Mouse (Mus musculus) cortical plate, adult 2 months (tissue): ENCODE data around the gene Gm2564. TPM values are rescaled to one million over a fixed set of nuclear protein-coding genes. Genes with fewer than 3 reads are reported as not detected.
"Not testable (repeated sequence)": the region's sequence is repeated elsewhere in the genome, so short reads cannot be mapped to it uniquely, and the experiment has no call there.

Experiments
- H3K27ac ChIP-seq: fragments of 200-500 bp; 2 replicates; pipeline ENCODE4 v1.5.1; 2012; ENCODE audit warnings: low read length, control low read depth, inconsistent platforms; ENCODE audit not compliant: insufficient read depth
- H3K4me1 ChIP-seq: fragments of 200-500 bp; 2 replicates; pipeline ENCODE4 v1.6.1; 2011; ENCODE audit warnings: low read length; ENCODE audit not compliant: control insufficient read depth, insufficient read depth
- H3K4me3 ChIP-seq: fragments of 200-500 bp; 2 replicates; pipeline ENCODE4 v1.5.1; 2011; ENCODE audit warnings: mild to moderate bottlenecking, low read length, control low read depth; ENCODE audit not compliant: insufficient read depth
- polyA plus RNA-seq: library from polyadenylated mRNA; depleted of rRNA; stranded (reverse); fragments of >200 nt; gene quantifications from 2 replicates; pipeline ENCODE4 v1.2.3, GENCODE M21; 2012; rRNA removed

The Gm2564 gene
- 1.3 and 1.6 TPM in 2 replicates for polyA plus RNA-seq

- H3K27ac ChIP-seq, H3K4me1 ChIP-seq: not testable (repeated sequence)
Observed at GRCm38 (mm10) chr4:42629419-42629818, at the start of gene Gm2564. Gene Gm2564, plus strand, starts transcription at chr4:42629719.

GRCm38 (mm10) chr4:42611895-42612294, 17.6 kb upstream of the Gm2564 start, which contains the start of gene Gm10591:
Gene Gm10591, plus strand, starts transcription at chr4:42612195.
- not testable (repeated sequence) for H3K27ac ChIP-seq, H3K4me3 ChIP-seq, H3K4me1 ChIP-seq

More at GRCm38 (mm10) chr4:42629419-42629818, at the start of gene Gm2564:
- H3K4me3 ChIP-seq: not testable (repeated sequence)

- H3K4me1 ChIP-seq, H3K27ac ChIP-seq, H3K4me3 ChIP-seq: not testable (repeated sequence)
Observed at GRCm38 (mm10) chr4:42654951-42655350, 25.4 kb downstream of the Gm2564 start, which contains the start of gene Ccl27b. Gene Ccl27b, plus strand, starts transcription at chr4:42655251.

- H3K27ac ChIP-seq, H3K4me1 ChIP-seq, H3K4me3 ChIP-seq: not testable (repeated sequence)
Observed at GRCm38 (mm10) chr4:42661793-42662192, 32.3 kb downstream of the Gm2564 start, which contains the start of gene Il11ra2. Gene Il11ra2, minus strand, starts transcription at chr4:42661893.

GRCm38 (mm10) chr4:42675415-42675814, 45.9 kb downstream of the Gm2564 start:
- not testable (repeated sequence) for H3K27ac ChIP-seq, H3K4me3 ChIP-seq, H3K4me1 ChIP-seq

- not testable (repeated sequence) for H3K4me3 ChIP-seq, H3K4me1 ChIP-seq, H3K27ac ChIP-seq
Observed at GRCm38 (mm10) chr4:42679365-42679764, 49.8 kb downstream of the Gm2564 start.

GRCm38 (mm10) chr4:42680374-42681356, 51.1 kb downstream of the Gm2564 start:
- not testable (repeated sequence) for H3K4me3 ChIP-seq, H3K4me1 ChIP-seq, H3K27ac ChIP-seq

Other genes starting within 250 kb of the Gm2564 start
- gene Gm21586, start 190.3 kb upstream of the Gm2564 start, polyA plus RNA-seq: not detected in 2 replicates
- 1.8 and 2.1 TPM in 2 replicates for gene Gm2163, start 163.0 kb upstream of the Gm2564 start, polyA plus RNA-seq
- 0.44 and 1.1 TPM in 2 replicates for gene Fam205a2, start 101.5 kb upstream of the Gm2564 start, polyA plus RNA-seq
- not detected in 2 replicates for gene Gm10591, start 17.5 kb upstream of the Gm2564 start, polyA plus RNA-seq
- gene Ccl27b, start 25.5 kb downstream of the Gm2564 start, polyA plus RNA-seq: 25.3 and 29.0 TPM in 2 replicates
- 0.19 and 0.50 TPM in 2 replicates for gene Il11ra2, start 32.2 kb downstream of the Gm2564 start, polyA plus RNA-seq
- gene 4930578G10Rik, start 105.8 kb downstream of the Gm2564 start, polyA plus RNA-seq: 1.5 and 1.9 TPM in 2 replicates
- 0.98 and 1.7 TPM in 2 replicates for gene Ccl19, start 126.9 kb downstream of the Gm2564 start, polyA plus RNA-seq
- 0.19 and 0.40 TPM in 2 replicates for gene Ccl21a, start 144.3 kb downstream of the Gm2564 start, polyA plus RNA-seq
- 0.15 and 0.23 TPM in 2 replicates for gene Fam205a1, start 224.2 kb downstream of the Gm2564 start, polyA plus RNA-seq
- 0.13 and 0.23 TPM in 2 replicates for gene Gm12394, start 227.1 kb downstream of the Gm2564 start, polyA plus RNA-seq
- 0.15 TPM in 1 of 2 replicates, not detected in the other for gene Fam205c, start 244.5 kb downstream of the Gm2564 start, polyA plus RNA-seq